Mouse (Mus musculus) bone marrow macrophage, adult 2 months (primary cell): ENCODE data around the gene Aff1.

Source experiments
- CTCF ChIP-seq: IDR thresholded peaks from 2 replicates; pipeline ENCODE4 v1.5.1; 2012; ENCODE audit warnings: low read depth, mild to moderate bottlenecking, low read length, moderate library complexity
- POLR2A ChIP-seq: IDR thresholded peaks from 2 replicates; pipeline ENCODE4 v1.6.1; 2012; ENCODE audit warnings: mild to moderate bottlenecking, low read depth, low read length, borderline replicate concordance

GRCm38 (mm10) chr5:103856286-103857009 is 164.3 kb downstream of the Aff1 start:
- TF ChIP-seq POLR2A (no peak), CTCF (no peak)
